Mouse (Mus musculus) mouse embryonic stem cell (cell line): ENCODE results near the gene Vopp1.
"Not testable (repeated sequence)": the region's sequence is repeated elsewhere in the genome, so short reads cannot be mapped to it uniquely, and the experiment has no call there.

ENCODE experiments used
- in situ Hi-C, 2 experiments: fragments of 300-500 bp; cut with MboI; formaldehyde crosslinking; loops; 1 replicate in 1 of 2; 3 replicates in 1 of 2; pipeline ENCODE4 v1.14.3; 2019 to 2020; ENCODE audit warnings: low sequenced_read_pairs in 2 of 2, low pct_unique_long_range_greater_than_20kb in 1 of 2, mixed read lengths in 1 of 2; ENCODE audit not compliant: unreplicated experiment in 1 of 2

Gene Vopp1

DNA sequence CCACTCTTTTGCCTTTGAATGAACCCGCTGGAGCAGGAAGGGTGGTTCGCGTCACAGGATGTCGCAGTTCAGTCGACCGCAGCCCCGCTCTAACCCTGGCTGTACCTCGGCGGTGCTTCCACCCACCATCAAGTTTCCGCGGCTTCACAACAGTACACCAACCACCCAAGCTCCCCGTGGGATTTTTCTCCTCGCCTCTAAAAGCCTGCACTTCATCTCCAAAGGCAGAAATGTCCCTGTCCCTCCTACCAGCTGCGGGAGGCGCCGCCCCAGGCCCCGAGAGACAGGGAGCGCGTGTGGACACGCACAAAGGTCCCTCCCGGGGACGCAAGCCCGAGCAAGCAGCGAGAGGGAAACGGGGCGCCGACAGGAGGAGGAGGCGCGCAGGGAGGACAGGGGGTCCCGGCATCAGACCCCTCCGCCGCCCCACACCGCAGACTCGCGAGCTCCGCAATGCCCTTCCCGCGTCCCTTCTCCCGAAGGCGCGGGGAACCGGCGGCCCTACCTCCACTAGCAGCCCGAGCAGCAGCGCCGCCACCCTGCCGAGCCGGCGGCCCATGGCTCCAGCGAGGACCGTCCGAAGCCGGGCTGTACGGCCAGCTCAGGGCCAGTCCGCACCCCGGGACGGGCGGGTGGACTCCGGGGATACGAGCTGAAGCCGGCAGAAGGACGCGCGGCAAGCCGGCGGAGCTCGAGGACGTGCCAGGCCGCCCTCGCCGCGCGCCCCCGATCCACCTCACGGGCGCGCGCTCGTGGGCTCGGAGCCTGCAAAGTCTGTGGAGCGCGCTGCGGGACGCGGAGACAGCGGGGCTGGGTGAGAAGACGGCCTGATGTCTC, at the start of gene Vopp1:
Gene Vopp1, minus strand, starts transcription at position 738 of the 837 bp plus-strand sequence.
- in situ Hi-C loops, result no loop called here

DNA sequence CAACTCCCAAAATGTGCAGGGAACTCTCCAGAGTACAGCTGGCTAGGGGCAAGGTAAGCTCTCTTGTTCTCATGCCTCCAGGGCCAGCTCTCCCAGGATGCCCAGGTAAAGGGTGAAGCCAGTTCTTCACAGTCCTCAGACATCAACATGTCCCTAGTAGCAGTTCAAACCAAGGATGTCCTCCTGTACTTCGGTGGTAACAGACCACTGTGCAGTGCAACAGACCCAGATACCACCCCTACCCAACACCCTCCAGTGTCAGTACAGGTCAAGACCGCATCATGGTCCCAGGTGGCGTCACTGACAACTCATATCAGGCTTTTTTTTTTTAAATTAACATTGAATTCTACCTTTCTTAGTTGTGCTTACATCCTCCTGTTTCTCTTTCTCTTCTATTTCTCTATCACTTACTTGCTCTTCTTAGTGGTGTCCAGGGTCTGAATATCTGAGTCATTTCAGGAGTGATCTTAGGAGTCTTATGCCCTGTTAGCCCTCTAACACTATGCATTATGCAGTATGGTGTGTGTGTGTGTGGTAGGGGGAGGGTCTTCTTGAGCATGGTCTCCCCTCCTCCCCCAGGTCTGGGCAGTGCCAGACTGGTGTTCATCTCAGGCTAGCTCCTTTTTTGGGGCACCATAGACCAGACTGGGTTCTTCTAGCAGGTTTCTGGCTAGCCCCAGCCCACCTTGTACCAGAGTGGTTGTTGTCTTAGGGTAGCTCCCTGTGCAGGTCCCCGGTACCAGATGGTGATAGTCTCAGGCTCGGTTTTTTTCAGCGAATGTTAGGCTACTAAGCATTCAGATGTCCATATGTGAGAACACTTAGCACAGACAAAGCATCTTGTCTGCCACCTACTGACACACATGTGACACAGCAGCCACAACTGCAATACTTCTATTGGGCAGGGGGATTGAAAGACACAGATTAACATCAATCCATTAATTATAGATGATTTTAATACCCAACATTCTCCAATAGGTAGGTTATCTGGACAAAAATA, 34.4 kb upstream of the Vopp1 start:
- in situ Hi-C loops, result no loop called here

DNA sequence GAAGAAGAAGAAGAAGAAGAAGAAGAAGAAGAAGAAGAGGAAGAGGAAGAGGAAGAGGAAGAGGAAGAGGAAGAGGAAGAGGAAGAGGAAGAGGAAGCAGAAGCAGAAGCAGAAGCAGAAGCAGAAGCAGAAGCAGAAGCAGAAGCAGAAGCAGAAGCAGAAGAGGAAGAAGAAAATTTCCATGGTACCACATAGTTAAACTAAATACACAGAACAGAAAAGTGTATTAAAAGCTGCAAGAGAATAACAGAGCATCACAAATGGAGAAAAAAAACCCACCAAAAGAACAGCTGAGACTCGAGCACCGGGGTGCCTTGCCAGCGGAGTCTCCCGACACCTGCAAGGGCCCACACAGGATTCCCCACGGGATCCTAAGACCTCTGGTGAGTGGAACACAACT, 26.2 kb upstream of the Vopp1 start:
- in situ Hi-C loops, result not testable (repeated sequence)

DNA sequence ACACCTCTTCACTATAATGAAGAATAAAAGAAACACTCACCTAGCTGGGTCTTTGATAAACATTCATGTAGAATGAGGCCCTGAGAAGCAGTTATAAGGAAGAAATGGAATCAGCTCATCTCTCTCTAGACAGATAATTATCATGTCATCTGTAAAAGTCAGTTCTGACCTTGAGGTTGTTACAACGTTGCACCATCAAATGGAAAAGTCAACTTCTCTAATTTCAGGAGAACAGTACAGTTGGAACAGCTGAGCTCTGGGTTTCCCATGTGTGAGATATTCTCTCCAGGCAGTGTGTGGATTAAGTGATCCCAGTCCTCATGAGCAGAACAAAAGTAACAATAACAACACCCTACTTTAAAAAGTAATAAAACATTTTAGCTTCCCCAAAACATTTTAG, 25.3 kb upstream of the Vopp1 start, which contains the start of gene Vmn1r21:
Gene Vmn1r21, minus strand, starts transcription at position 58 of the 400 bp plus-strand sequence.
- in situ Hi-C loops, result no loop called here

DNA sequence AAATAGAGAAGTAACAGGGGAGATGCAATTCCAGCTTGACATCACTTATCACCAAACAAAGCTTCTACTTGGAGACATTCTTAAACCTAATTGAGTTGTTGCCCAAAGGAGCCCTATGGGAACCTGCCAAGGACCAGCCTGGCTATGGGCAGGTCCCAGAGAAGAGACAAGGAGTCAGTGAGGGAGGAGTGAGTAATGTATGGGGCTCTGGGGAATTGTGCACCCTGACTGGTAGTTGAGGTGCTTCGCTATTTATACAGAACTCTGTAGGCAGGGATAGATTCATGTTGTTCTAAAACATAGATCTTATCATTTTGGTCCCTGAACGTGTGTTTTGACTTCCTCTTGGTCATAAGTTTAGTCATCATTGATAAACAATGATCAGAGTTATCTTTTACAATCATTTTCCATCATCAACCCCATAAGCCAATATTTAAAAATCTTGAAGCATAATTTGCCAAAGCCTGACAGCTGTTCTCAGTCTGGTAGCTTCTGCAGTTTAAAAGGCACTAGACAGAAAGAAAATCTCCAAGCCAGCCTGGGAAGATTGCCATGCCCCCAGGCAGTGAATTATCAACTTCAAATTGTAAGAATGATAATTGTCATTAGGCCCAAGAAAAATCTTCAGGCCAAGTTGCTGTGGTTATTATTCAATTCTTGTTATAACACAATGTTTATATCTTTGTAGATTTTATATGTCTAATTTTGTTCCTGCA, 14.9 kb upstream of the Vopp1 start:
- in situ Hi-C loops, result no loop called here

DNA sequence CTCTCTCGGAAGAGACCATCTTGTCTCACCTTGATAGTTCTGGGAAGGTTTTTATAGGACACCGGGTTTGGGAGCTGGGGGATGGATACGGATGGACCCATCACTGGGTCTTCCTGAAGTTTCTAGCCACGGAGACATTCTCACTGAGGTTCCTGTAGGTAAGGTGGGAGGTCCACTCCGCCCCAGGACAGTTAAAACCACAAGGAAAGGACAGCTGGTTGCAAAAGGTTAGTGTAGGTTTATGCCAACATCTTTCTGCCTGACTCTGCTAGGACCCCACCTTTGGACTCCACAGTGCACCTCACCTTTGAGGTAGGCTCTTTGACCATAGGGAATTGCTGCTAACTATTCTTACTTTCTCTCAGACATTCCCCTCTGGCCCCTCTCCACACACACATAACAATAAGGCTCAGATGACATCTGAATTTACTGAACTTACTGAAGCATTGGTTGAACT, 328 bp upstream of the Vopp1 start:
- in situ Hi-C loops, result no loop called here

DNA sequence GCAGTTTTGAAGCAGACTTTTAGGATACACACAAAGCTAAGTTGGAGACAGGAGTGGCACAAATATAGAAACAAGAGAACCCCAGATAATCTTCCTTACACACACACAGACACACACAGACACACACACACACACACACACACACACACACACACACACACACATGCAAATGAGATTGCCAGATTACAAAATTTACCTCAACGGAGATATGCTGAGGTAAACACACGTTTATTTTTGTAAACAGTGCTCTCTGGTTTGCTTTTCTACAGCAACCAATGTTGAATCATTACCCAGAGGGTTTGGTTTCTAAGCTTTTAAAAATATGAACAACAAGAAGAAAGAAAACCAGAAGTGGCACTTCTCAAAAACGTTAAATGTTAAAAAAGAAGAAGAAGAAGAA, 1.5 kb downstream of the Vopp1 start:
- in situ Hi-C loops, result no loop called here

DNA sequence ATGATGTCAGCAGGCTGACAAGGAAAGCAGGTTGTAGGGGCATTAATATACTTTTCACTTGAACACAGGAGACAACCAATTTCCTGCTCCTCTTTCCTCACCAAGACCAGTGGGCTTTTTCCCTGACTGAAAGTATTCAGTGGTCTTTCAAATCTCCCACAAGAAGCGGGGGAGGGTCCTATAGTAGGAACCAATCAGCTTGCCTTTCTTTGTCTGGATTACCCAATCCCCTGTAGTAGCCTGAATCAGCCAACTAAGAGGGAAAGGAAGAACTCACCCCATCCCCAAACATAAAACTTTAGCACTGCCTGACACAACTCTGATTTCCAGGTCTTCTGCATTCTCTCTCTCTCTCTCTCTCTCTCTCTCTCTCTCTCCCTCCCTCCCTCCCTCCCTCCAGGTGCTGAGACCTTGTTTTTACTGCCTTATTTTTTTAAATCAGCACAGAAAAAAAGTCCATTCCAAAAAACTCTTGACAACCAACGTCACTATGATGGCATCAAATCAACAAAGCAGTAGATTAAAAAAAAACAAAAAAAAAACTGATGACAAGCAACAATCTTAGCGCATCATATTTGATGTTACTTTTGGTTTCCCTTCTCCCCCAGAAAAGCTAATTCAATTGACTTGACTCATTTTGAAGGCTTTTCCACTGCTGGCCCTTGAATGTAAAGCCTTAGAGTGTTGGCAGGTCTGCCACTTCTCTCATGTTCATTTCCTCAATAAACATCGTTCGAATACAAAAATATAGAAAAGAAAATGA, 2.1 kb downstream of the Vopp1 start:
- in situ Hi-C loops, result no loop called here

DNA sequence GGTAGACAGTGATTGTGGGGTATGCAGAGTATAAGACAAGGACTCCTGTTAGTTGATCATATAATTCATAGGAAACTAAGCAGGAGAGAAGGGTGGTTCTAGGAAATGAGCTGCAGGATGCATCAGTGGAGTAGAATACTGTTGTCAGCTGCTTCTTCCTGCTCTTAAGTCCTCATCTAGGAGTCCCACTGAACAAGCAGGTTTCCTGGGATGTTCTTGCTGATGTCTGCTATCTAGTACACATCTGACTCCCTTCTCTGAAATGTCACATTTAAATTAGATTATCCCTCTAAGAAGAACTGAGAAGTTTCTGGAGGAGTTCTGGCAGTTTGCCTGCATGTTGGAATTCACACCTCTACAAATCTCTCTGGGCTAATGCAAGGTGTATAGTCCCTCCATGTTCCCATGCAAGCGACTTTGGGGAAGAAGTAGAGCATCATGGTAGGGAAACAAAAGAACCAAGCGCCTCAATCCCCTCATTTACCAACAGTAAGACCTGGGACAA, 10.5 kb downstream of the Vopp1 start:
- in situ Hi-C loops, result no loop called here

DNA sequence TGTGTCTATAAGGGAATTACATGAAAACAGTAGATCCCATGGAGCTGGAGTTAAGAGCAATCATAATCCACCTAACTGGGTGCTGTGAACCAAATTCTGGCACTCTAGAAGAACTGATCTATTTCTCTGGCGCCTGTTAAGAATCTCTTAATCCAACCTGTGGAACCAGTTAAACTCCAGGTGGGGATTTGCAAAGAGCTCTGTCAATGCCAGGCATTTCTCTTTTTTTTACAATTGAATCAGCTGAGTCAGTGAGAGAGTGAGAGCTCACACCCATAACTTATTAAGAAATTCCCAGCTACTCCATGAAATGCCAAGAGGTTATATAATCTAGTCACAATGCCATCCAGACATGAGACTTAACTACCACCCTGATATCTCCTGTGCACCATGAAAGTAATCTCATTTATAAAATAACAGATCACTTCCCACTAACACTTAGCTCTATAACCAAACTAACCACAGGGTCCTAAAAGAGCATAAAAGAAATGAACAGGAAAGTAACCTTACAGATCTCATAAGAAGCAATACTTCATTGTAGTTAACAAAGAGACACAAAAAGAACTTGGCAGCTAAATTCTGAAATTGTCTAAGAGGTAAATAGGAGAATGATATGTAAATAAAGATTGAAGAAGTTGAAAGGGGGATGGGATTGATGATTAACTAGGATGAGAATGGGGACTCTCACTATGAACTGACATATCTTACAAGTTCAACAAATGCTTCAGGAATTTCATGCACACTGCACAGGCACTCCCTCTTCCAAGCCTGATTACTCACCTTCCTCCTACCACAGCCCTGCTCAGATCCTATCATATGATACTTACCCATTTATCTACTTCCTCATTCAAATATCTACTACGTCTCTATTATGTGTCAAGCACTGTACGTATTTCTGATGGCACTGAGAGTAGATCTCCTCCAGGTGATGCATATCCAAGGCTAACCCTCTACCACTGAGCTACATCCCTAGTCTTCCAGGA, 12.9 kb downstream of the Vopp1 start:
- in situ Hi-C loops, result no loop called here

DNA sequence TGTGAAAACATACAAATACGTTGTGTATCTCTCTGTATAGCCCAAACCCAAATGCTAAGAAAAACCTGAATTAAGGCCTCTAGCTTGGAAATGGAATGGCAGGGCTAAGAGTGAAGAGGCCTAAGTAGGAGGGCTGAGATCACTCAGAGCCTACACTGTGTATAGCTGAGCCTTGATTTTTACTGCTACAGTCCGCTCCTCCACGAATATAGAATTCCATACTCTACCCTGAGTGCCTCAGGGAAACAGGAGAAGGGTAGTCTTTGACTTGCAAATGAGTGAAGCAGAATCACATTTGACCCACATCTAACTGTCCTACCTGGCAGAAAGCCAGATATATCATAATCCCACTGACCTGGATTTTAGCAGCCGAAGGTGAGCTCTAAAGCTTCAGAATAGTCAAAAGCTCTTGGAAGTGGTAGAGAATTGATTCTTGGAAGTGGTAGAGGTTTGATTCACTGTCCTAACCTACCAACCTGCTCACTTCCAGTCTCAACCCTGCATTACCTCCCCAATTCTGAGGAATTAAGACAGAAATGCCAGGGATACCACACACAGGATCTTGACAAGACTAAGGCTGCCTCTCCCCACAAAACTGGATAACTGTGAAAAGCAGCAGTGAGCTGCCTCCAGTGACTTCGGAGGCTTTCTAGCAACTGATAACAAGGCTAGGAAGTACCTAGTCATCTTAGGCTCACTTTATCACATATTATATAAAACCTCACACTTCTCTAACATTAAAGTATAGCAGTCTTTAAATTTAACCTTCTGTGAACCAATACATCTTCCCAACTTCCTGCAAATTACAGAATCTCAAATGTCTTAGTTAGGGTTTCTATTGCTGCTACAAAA, 19.5 kb downstream of the Vopp1 start:
- in situ Hi-C loops, result no loop called here

DNA sequence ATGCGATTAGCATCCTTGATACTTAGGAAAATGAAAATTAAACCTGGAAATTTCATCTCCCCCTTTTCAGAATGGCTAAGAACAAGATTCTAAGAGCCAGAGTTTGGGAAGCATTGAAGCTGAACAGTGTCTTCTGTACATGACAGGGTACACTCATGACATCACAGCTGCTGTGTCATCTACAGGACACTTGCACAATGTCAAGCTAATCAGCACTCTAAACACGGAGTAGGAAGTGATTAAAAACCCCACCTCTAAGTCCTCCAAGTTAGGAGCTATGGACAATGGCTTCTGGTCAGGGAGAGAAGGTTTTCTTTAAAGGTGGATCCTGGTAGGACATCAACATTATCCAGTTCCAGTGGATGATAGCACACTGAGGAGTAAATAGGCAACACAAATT, 21.8 kb downstream of the Vopp1 start:
- in situ Hi-C loops, result no loop called here

DNA sequence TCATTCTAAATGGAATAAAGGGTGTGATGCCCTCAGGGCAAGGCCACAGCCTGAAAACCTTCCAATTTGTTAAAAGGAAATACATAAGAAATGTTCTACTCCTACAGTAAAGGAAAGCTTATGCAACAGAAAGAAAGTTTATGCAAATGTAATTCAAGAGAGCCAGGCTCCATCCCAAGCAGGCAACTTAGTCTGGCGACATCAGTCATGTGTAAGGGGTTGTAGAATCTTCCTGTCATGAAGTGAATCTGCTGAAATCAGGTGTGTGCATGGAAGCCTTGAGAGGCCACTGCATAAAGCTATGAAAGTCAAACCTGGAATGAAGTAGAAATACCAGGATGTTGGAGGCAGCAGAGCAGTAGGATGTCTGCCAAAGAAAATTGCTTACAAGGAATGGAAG, 26.0 kb downstream of the Vopp1 start:
- in situ Hi-C loops, result no loop called here

DNA sequence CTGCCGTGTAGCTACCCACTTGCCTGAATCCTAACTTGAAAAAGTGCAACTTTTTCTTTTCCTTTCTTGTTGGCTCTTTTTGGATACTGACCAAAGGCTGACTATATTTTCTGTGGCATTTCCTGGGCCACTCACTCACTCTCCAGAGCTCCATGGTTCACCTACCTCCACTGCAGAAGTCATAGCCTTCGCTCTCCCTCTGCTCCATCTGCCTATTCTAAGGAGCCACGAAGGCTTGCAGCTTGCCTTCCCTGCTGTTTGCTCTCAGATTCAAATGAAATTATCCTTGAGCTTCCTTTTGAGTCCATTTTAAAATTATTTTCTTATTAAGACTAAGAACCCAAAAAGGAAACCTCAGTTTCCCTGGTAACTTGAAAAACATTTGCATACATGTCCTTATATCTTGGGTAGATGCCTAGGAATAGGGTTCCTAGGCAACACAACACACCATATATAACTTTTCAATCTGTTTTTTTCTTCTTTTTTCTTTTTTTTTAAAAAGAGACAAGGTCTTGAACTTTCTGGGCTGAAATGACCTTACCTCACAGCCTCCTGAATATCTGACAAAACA, 28.0 kb downstream of the Vopp1 start:
- in situ Hi-C loops, result no loop called here

DNA sequence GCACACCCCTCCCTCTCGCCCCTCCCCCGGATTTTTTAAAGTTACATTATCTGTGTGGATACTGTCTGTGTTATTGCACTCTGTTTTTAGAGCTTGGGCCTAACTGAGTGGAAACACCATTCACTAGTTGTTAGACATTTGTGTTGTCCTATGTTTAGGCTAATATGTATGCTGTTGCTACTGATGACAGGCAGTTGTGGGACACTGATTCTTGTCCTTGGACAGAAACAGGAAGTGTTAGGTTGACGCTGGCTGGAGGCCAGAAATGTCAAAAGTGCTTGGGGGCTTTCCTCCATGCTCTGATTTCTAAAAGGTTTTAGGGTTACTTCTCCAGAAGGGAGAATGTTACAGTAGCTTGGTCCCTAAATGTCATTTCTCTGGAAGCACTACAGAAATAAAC, 29.1 kb downstream of the Vopp1 start:
- in situ Hi-C loops, result no loop called here

DNA sequence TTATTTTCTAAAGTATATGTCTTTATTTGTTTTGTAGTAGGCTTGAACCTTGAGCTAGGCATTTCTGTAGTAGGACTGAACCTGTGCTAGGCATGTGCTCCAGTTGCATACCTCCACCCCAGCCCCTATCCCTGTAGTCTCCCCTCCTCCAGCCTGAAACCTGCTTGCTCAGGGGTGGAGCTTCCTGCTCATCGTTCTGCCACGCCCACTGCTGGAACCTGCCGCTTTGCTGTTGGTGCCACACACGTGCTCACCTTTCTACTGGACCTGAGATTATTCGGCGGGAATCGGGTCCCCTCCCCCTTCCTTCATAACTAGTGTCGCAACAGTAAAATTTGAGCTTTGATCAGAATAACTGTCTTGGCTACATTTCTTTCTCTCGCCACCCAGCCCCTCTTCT, 32.1 kb downstream of the Vopp1 start:
- in situ Hi-C loops, result not testable (repeated sequence)
